Mouse (Mus musculus) CD4-positive, CD25-positive, alpha-beta regulatory T cell (primary cell): ENCODE results near the gene Prr23a2. TPM values are rescaled to one million over a fixed set of nuclear protein-coding genes. Genes with fewer than 3 reads are reported as not detected.

Source experiments
- polyA plus RNA-seq: library from polyadenylated mRNA; unstranded; fragments of 100-300 nt; shearing (Covaris generic); gene quantifications from one replicate; pipeline ENCODE4 v1.2.1, GENCODE M21; 2017

Prr23a2 gene
- not detected for polyA plus RNA-seq

DNA sequence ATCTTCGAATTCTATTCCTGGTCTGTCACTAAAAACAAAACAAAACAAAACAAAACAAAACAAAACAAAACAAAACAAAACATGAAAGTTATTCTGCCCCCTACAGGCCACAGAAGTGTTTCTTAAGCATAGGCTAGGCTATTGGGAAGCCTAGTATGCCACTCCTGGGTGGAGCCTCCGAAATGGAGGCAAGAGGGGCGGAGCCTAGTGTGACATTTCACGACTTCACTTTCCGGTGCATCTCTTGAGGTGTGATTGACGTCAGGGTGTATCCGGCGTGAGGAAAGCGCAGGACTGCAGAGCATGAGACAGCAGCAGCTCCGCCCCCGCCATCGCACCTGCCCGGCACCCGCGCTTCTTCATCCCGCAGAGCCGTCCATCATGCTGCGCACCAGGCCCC is at the start of gene Prr23a2:
Gene Prr23a2 (plus strand): TSS at position 285 of the 400 bp plus-strand sequence.

DNA sequence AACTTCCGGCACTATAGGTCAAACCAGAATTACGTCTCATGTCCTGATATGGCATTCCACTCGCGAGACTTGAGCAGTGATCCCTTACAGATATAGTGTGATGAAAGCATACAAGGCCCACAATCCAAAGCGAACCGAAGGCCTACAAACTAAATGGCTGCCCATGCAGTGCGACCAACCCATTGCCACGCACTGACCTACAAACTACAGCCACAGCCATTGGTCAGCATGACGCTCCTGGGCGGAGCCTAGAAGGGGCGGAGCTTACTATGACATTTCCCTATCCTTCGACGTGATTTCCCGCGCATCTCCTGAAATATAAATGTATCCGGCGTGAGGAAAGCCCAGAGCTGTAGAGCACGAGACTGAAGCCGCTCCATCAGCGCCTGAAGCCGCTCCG is 14.2 kb upstream of the Prr23a2 start, which contains the start of gene Prr23a1:
Gene Prr23a1 (plus strand): TSS at position 387 of the 400 bp plus-strand sequence.

GRCm38 (mm10) chr9:98864571-98864970 is 8.3 kb downstream of the Prr23a2 start, which contains the start of gene Prr23a3:
Prr23a3 (plus strand) TSS chr9:98864767.

DNA sequence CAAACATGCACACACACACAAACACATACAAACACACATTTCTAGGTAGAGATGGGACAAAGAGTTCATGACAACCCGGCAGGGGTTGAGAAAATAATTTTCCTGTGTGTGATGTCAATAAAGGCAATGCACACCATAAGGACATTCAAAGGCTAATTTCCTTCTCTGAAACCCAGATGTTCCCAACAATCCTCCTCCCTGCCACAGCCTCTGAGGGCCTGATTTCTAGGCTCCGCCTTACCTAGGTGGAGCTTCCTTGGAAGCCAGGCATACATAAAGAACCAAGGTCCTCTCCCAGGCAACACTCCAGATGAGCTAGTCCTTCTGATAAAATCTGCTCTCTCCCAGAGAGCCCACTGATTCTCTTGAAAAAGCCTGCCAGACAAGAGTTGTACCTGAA is 46.5 kb downstream of the Prr23a2 start, which contains the start of gene 7420426K07Rik:
Gene 7420426K07Rik (plus strand): TSS at position 301 of the 400 bp plus-strand sequence.

Other genes starting within 250 kb of the Prr23a2 start
- not detected for gene Prr23a1, start 14.0 kb upstream of the Prr23a2 start, polyA plus RNA-seq
- not detected for gene Prr23a3, start 8.3 kb downstream of the Prr23a2 start, polyA plus RNA-seq
- gene 7420426K07Rik, start 46.6 kb downstream of the Prr23a2 start, polyA plus RNA-seq: not detected
- not detected for gene Foxl2, start 98.8 kb downstream of the Prr23a2 start, polyA plus RNA-seq
- 80.0 TPM for gene Faim, start 129.9 kb downstream of the Prr23a2 start, polyA plus RNA-seq
- gene Gm1123, start 179.2 kb downstream of the Prr23a2 start, polyA plus RNA-seq: 0.99 TPM